Mouse (Mus musculus) MN1 (cell line): ENCODE measurements around the gene Cdk19.

Experiments
- DNase-seq: peaks from one replicate; pipeline ENCODE4 v3.0.0-alpha.2; 2016; ENCODE audit warnings: low spot score

Gene Cdk19

GRCm38 (mm10) chr10:40443371-40443770 lies 104.0 kb downstream of the Cdk19 start:
- no peak for DNase-seq

GRCm38 (mm10) chr10:40443806-40444357 lies 104.5 kb downstream of the Cdk19 start:
- DNase-seq = no peak

GRCm38 (mm10) chr10:40444586-40444985 lies 105.2 kb downstream of the Cdk19 start:
- DNase-seq = no peak

- DNase-seq = no peak
Observed at GRCm38 (mm10) chr10:40446088-40446604, 106.8 kb downstream of the Cdk19 start.

- no peak for DNase-seq
Observed at GRCm38 (mm10) chr10:40446630-40447029, 107.3 kb downstream of the Cdk19 start.

GRCm38 (mm10) chr10:40447295-40447694 lies 107.9 kb downstream of the Cdk19 start:
- no peak for DNase-seq

GRCm38 (mm10) chr10:40447921-40448320 lies 108.6 kb downstream of the Cdk19 start:
- DNase-seq = no peak

GRCm38 (mm10) chr10:40448444-40448843 lies 109.1 kb downstream of the Cdk19 start:
- DNase-seq = no peak

GRCm38 (mm10) chr10:40449571-40449970 lies 110.2 kb downstream of the Cdk19 start:
- DNase-seq = no peak

GRCm38 (mm10) chr10:40450171-40450570 lies 110.8 kb downstream of the Cdk19 start:
- DNase-seq = no peak

GRCm38 (mm10) chr10:40457116-40457515 lies 117.8 kb downstream of the Cdk19 start:
- DNase-seq = no peak

GRCm38 (mm10) chr10:40459141-40459540 lies 119.8 kb downstream of the Cdk19 start:
- no peak for DNase-seq

- DNase-seq = no peak
Observed at GRCm38 (mm10) chr10:40461362-40461761, 122.0 kb downstream of the Cdk19 start.

GRCm38 (mm10) chr10:40462257-40462656 lies 122.9 kb downstream of the Cdk19 start:
- no peak for DNase-seq

GRCm38 (mm10) chr10:40467174-40467911 lies 128.0 kb downstream of the Cdk19 start:
- no peak for DNase-seq

GRCm38 (mm10) chr10:40467912-40468254 lies 128.5 kb downstream of the Cdk19 start:
- no peak for DNase-seq

GRCm38 (mm10) chr10:40469145-40469544 lies 129.8 kb downstream of the Cdk19 start:
- DNase-seq = no peak

- no peak for DNase-seq
Observed at GRCm38 (mm10) chr10:40476535-40477285, 137.3 kb downstream of the Cdk19 start.

GRCm38 (mm10) chr10:40477426-40478075 lies 138.2 kb downstream of the Cdk19 start:
- no peak for DNase-seq

GRCm38 (mm10) chr10:40478626-40479025 lies 139.3 kb downstream of the Cdk19 start:
- DNase-seq = no peak

- no peak for DNase-seq
Observed at GRCm38 (mm10) chr10:40479216-40479615, 139.9 kb downstream of the Cdk19 start.

- no peak for DNase-seq
Observed at GRCm38 (mm10) chr10:40479621-40480193, 140.3 kb downstream of the Cdk19 start.
